Mouse (Mus musculus) cerebellum, adult 18-20 months (tissue): ENCODE results near the gene Ddx6.
"Not testable (repeated sequence)": the region's sequence is repeated elsewhere in the genome, so short reads cannot be mapped to it uniquely, and the experiment has no call there.

Source experiments
- DNase-seq, 2 experiments: peaks; one replicate each; pipeline ENCODE4 v3.0.0; 2021

Ddx6 gene

GRCm38 (mm10) chr9:44604779-44605615 is at the start of gene Ddx6:
TSS of gene Ddx6 (plus strand) at chr9:44604892.
- DNase-seq: peak; percentile 72 to 82

- DNase-seq: no peak
Observed at GRCm38 (mm10) chr9:44561597-44561996, 43.1 kb upstream of the Ddx6 start, which contains the start of gene Cxcr5. TSS of gene Cxcr5 (minus strand) at chr9:44561877.

- no peak for DNase-seq
Observed at GRCm38 (mm10) chr9:44562936-44563335, 41.8 kb upstream of the Ddx6 start.

GRCm38 (mm10) chr9:44565367-44565766 is 39.3 kb upstream of the Ddx6 start:
- DNase-seq: no peak

- DNase-seq: peak; percentile 56 to 65
Observed at GRCm38 (mm10) chr9:44567338-44568082, 37.2 kb upstream of the Ddx6 start.

- no peak for DNase-seq
Observed at GRCm38 (mm10) chr9:44568083-44568455, 36.6 kb upstream of the Ddx6 start.

GRCm38 (mm10) chr9:44570939-44571382 is 33.7 kb upstream of the Ddx6 start:
- DNase-seq: no peak

GRCm38 (mm10) chr9:44573306-44573705 is 31.4 kb upstream of the Ddx6 start:
- DNase-seq: no peak

GRCm38 (mm10) chr9:44575095-44575494 is 29.6 kb upstream of the Ddx6 start:
- DNase-seq: no peak

- not testable (repeated sequence) for DNase-seq
Observed at GRCm38 (mm10) chr9:44576046-44576445, 28.6 kb upstream of the Ddx6 start.

- DNase-seq: no peak
Observed at GRCm38 (mm10) chr9:44579392-44579791, 25.3 kb upstream of the Ddx6 start.

- no peak for DNase-seq
Observed at GRCm38 (mm10) chr9:44580085-44580484, 24.6 kb upstream of the Ddx6 start.

GRCm38 (mm10) chr9:44581423-44581822 is 23.3 kb upstream of the Ddx6 start:
- no peak for DNase-seq

GRCm38 (mm10) chr9:44582390-44582789 is 22.3 kb upstream of the Ddx6 start:
- no peak for DNase-seq

- DNase-seq: no peak
Observed at GRCm38 (mm10) chr9:44586640-44587261, 17.9 kb upstream of the Ddx6 start.

- no peak for DNase-seq
Observed at GRCm38 (mm10) chr9:44587262-44588160, 17.2 kb upstream of the Ddx6 start.

- DNase-seq: no peak
Observed at GRCm38 (mm10) chr9:44588605-44589004, 16.1 kb upstream of the Ddx6 start.

GRCm38 (mm10) chr9:44589095-44589494 is 15.6 kb upstream of the Ddx6 start:
- DNase-seq: no peak

- DNase-seq: peak; percentile 85
Observed at GRCm38 (mm10) chr9:44590969-44591368, 13.7 kb upstream of the Ddx6 start.

GRCm38 (mm10) chr9:44591595-44592188 is 13.0 kb upstream of the Ddx6 start:
- no peak for DNase-seq

- DNase-seq: no peak
Observed at GRCm38 (mm10) chr9:44593221-44593620, 11.5 kb upstream of the Ddx6 start.

GRCm38 (mm10) chr9:44593886-44594285 is 10.8 kb upstream of the Ddx6 start:
- no peak for DNase-seq
